In the genomic region with DNA sequence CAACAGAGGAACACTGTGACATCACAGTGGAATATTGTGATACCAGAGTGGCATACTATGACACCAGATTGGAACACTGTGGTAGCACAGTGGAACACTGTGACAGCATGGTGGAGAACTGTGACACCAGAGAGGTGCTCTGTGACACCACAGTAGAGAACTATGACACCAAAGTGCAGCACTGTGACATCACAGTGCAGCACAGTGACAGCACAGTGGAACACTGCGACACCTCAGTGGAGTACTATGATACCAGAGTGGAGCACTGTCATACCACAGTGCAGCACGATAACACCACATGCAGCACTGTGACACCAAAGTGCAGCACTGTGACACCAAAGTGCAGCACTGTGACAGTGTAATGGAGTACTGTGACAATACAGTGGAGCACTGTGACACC, we compare ENCODE assay signal across 27 mouse cellular contexts.
DNase-seq lines count a peak whose midpoint lies in the region; ATAC-seq and TF ChIP-seq lines count a peak whose summit lies in the region.
"Had no signal": no experiment of that assay in that cellular context is flagged by ENCODE, and none has a peak within 500 bp of the region (broad histone marks: within the 10 kb centered on the region; RNA-seq: fewer than 3 reads in every experiment).

No protein-coding gene starts in this region.

- no peak overlapping the region for H3K4me3 ChIP-seq in heart, embryonic 10.5 days
- no peak overlapping the region for H3K4me3 ChIP-seq in liver, embryonic 11.5 days (ENCODE audit: low read depth, low read length)
- H3K4me3 ChIP-seq in liver, embryonic 12.5 days, result no peak overlapping the region
- H3K4me3 ChIP-seq in stomach, postnatal 0 days (ENCODE audit: low read depth, low read length), result no peak overlapping the region
- H3K4me3 ChIP-seq: embryonic facial prominence, embryonic 13.5 days; erythroblast, embryonic 14.5 days; forebrain, embryonic 12.5 days; forebrain, embryonic 15.5 days; hindbrain, embryonic 10.5 days had no signal

- 0 out of 2 replicates have a peak, but pooled peaks have one; percentile 7 for ATAC-seq in liver, embryonic 11.5 days (replicated peaks; ENCODE audit: low FRiP score)
- no peak for ATAC-seq in liver, embryonic 12.5 days
- no peak for ATAC-seq in stomach, postnatal 0 days (ENCODE audit: low FRiP score, low TSS enrichment)
- ATAC-seq: forebrain, embryonic 15.5 days; hindbrain, postnatal 0 days; inflammation-experienced regulatory T-cells, adult 6 months; intestine, embryonic 16.5 days; Patski had no signal

- no peak for TF ChIP-seq CTCF in stomach, postnatal 0 days (IDR thresholded peaks at IDR 0.05; ENCODE audit: low read depth)

- no peaks in the 10 kb centered on the region for H3K36me3 ChIP-seq in heart, embryonic 10.5 days
- no peaks in the 10 kb centered on the region for H3K36me3 ChIP-seq in liver, embryonic 11.5 days (ENCODE audit: control insufficient read depth, insufficient read depth, low read length)
- H3K36me3 ChIP-seq in liver, embryonic 12.5 days, result no peaks in the 10 kb centered on the region
- no peaks in the 10 kb centered on the region for H3K36me3 ChIP-seq in stomach, postnatal 0 days (ENCODE audit: control insufficient read depth, insufficient read depth, low read length)
- H3K36me3 ChIP-seq: embryonic facial prominence, embryonic 13.5 days; forebrain, embryonic 12.5 days; forebrain, embryonic 15.5 days; G1E; hindbrain, embryonic 10.5 days had no signal

- H3K4me2 ChIP-seq in liver, embryonic 11.5 days, result no peak overlapping the region
- no peak overlapping the region for H3K4me2 ChIP-seq in liver, embryonic 12.5 days
- H3K4me2 ChIP-seq in stomach, postnatal 0 days (replicated peaks; ENCODE audit: low read depth), result no peak overlapping the region
- H3K4me2 ChIP-seq: embryonic facial prominence, embryonic 13.5 days; forebrain, embryonic 12.5 days; forebrain, embryonic 15.5 days had no signal

- H3K4me1 ChIP-seq in heart, embryonic 10.5 days, result no peaks in the 10 kb centered on the region
- H3K4me1 ChIP-seq in liver, embryonic 11.5 days (replicated peaks; ENCODE audit: control insufficient read depth, insufficient read depth, low read length), result no peaks in the 10 kb centered on the region
- no peaks in the 10 kb centered on the region for H3K4me1 ChIP-seq in liver, embryonic 12.5 days
- no peaks in the 10 kb centered on the region for H3K4me1 ChIP-seq in stomach, postnatal 0 days (replicated peaks; ENCODE audit: control insufficient read depth, insufficient read depth)
- H3K4me1 ChIP-seq: embryonic facial prominence, embryonic 13.5 days; forebrain, embryonic 12.5 days; forebrain, embryonic 15.5 days; hindbrain, embryonic 10.5 days had no signal

- no peak overlapping the region for H3K9ac ChIP-seq in liver, embryonic 11.5 days (ENCODE audit: low read depth, low read length)
- no peak overlapping the region for H3K9ac ChIP-seq in liver, embryonic 12.5 days
- H3K9ac ChIP-seq in stomach, postnatal 0 days (ENCODE audit: low read length), result no peak overlapping the region
- H3K9ac ChIP-seq: embryonic facial prominence, embryonic 13.5 days; forebrain, embryonic 12.5 days; forebrain, embryonic 15.5 days had no signal

- no peak for TF ChIP-seq EP300 in stomach, postnatal 0 days (optimal IDR thresholded peaks at IDR 0.05)

- peak; percentile 61 for DNase-seq in heart, embryonic 10.5 days (ENCODE audit: low spot score)
- DNase-seq in heart, postnatal 36 days, result no peak
- no peak for DNase-seq in liver, embryonic 11.5 days (ENCODE audit: low spot score)
- peak; percentile 12 for DNase-seq in testis, postnatal 10 days (ENCODE audit: low spot score)
- no peak for DNase-seq in testis, postnatal 14 days (ENCODE audit: low spot score)
- DNase-seq in stomach, postnatal 0 days (ENCODE audit: low spot score), result peak; percentile 2
- no peak for DNase-seq in cerebellum, adult 18-20 months
- DNase-seq: adrenal gland, postnatal 10 days; adrenal gland, postnatal 36 days; B cell, adult 2 months; cerebellum, adult 2 months; cerebellum, adult 9-11 months; cerebellum, postnatal 25 days; gastrocnemius, postnatal 14 days; heart, adult 18-20 months had no signal

- intact Hi-C loops in heart, postnatal 36 days (cut with DNase I), result no loop called here

- H3K27me3 ChIP-seq in heart, embryonic 10.5 days (ENCODE audit: insufficient read depth, poor library complexity, severe bottlenecking), result no peaks in the 10 kb centered on the region
- no peaks in the 10 kb centered on the region for H3K27me3 ChIP-seq in liver, embryonic 11.5 days (replicated peaks; ENCODE audit: control insufficient read depth, insufficient read depth, low read length)
- H3K27me3 ChIP-seq in liver, embryonic 12.5 days (replicated peaks), result no peaks in the 10 kb centered on the region
- H3K27me3 ChIP-seq in stomach, postnatal 0 days (ENCODE audit: control insufficient read depth, insufficient read depth, low read length), result no peaks in the 10 kb centered on the region
- H3K27me3 ChIP-seq: CH12.LX; embryonic facial prominence, embryonic 13.5 days; forebrain, embryonic 12.5 days; forebrain, embryonic 15.5 days; Patski had no signal

- H3K27ac ChIP-seq in heart, embryonic 10.5 days, result no peak overlapping the region
- no peak overlapping the region for H3K27ac ChIP-seq in liver, embryonic 11.5 days (ENCODE audit: low read depth, low read length)
- H3K27ac ChIP-seq in liver, embryonic 12.5 days, result no peak overlapping the region
- H3K27ac ChIP-seq in stomach, postnatal 0 days (replicated peaks), result no peak overlapping the region
- H3K27ac ChIP-seq: embryonic facial prominence, embryonic 13.5 days; forebrain, embryonic 12.5 days; forebrain, embryonic 15.5 days; hindbrain, embryonic 10.5 days; hindbrain, postnatal 0 days had no signal

- WGBS in heart, embryonic 10.5 days, result 86% methylated on average over 2 of the region's 2 CpGs
- WGBS in liver, embryonic 11.5 days, result 88% methylated on average over 2 of the region's 2 CpGs
- 70% methylated on average over 2 of the region's 2 CpGs for WGBS in liver, embryonic 12.5 days (ENCODE audit: insufficient replicate concordance)
- 86% methylated on average over 2 of the region's 2 CpGs for WGBS in stomach, postnatal 0 days

- H3K9me3 ChIP-seq in heart, embryonic 10.5 days, result peaks cover 59% of the 10 kb centered on the region
- H3K9me3 ChIP-seq in liver, embryonic 11.5 days (ENCODE audit: control insufficient read depth, low read length), result peaks cover 54% of the 10 kb centered on the region
- H3K9me3 ChIP-seq in liver, embryonic 12.5 days (replicated peaks), result peaks cover 51% of the 10 kb centered on the region
- no peaks in the 10 kb centered on the region for H3K9me3 ChIP-seq in stomach, postnatal 0 days (ENCODE audit: control insufficient read depth, low read length)

Comparison
In these comparisons a context has a peak if more than half of its experiments do, and no peak if none do; other contexts are left out.
1. DNase-seq: peak in heart, embryonic 10.5 days (single experiment), testis, postnatal 10 days (single experiment) and stomach, postnatal 0 days (single experiment); none in heart, postnatal 36 days (0 of 2), liver, embryonic 11.5 days (single experiment), testis, postnatal 14 days (single experiment) and cerebellum, adult 18-20 months (0 of 2).